Mouse (Mus musculus) midbrain, embryonic 13.5 days (tissue): Measurements from ENCODE around the gene Ikzf2. TPM values are rescaled to one million over a fixed set of nuclear protein-coding genes. Genes with fewer than 3 reads are reported as not detected.

Experiments
- ATAC-seq: fragments of 200-750 bp; cut with Nextera tagmentation; 2 replicates; pipeline ENCODE4 v1.8.0; 2017; ENCODE audit warnings: mild to moderate bottlenecking, moderate TSS enrichment, moderate library complexity
- H3K27ac ChIP-seq: fragments of 300-500 bp; sonication (generic); 2 replicates; pipeline ENCODE4 v1.5.1; 2015; ENCODE audit warnings: inconsistent platforms, mild to moderate bottlenecking, moderate library complexity
- H3K27me3 ChIP-seq: fragments of 300-500 bp; sonication (generic); 2 replicates; pipeline ENCODE4 v1.6.1; 2015; ENCODE audit warnings: mild to moderate bottlenecking, inconsistent platforms
- H3K36me3 ChIP-seq: fragments of 300-500 bp; sonication (generic); 2 replicates; pipeline ENCODE4 v1.6.1; 2015; ENCODE audit warnings: mild to moderate bottlenecking, inconsistent platforms
- H3K4me1 ChIP-seq: fragments of 300-500 bp; sonication (generic); replicated peaks from 2 replicates; pipeline ENCODE4 v1.6.1; 2015; ENCODE audit warnings: inconsistent platforms
- H3K4me2 ChIP-seq: fragments of 300-500 bp; sonication (generic); replicated peaks from 2 replicates; pipeline ENCODE4 v1.6.1; 2015; ENCODE audit warnings: moderate library complexity, mild to moderate bottlenecking, inconsistent platforms
- H3K4me3 ChIP-seq: fragments of 300-500 bp; sonication (generic); replicated peaks from 2 replicates; pipeline ENCODE4 v1.5.1; 2015; ENCODE audit warnings: mild to moderate bottlenecking, inconsistent platforms
- H3K9ac ChIP-seq: fragments of 300-500 bp; sonication (generic); replicated peaks from 2 replicates; pipeline ENCODE4 v1.6.1; 2015; ENCODE audit warnings: mild to moderate bottlenecking, inconsistent platforms
- H3K9me3 ChIP-seq: fragments of 300-500 bp; sonication (generic); 2 replicates; pipeline ENCODE4 v1.6.1; 2016; ENCODE audit warnings: mild to moderate bottlenecking, inconsistent platforms
- WGBS: fragments of 180-500 bp; shearing (Covaris S2); methylation state at CpG from one replicate; pipeline ENCODE4 v1.1.7; 2015; 5-methylcytosine and 5-hydroxymethylcytosine counted together
- polyA plus RNA-seq: library from polyadenylated mRNA; unstranded; fragments of >200 nt; fragmentation: Nextera tagmentation; extraction: Ambion mirVana; gene quantifications from 2 replicates; pipeline ENCODE4 v1.2.1, GENCODE M21; 2015

The Ikzf2 gene
- polyA plus RNA-seq, 1 experiment from 2014 or later = 5.5 TPM

DNA sequence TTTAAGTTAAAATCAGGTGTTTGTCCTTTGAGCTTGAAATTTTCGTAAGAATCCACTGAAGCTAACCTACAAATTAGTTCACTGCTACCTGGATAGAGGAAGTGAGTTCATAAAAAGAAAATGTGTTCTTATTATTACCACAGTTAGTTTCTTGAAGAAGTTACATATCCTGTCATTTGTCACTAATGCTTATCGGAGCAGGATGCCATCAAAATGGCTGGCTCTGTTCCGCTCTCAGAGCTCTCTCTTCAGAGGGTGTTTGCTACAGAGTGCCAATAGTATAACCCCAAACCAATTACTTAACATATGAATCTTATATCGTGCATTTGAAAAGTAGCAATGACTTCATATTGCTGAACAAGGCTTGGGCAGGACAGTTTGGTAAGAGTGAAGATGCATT, 108.1 kb downstream of the Ikzf2 start:
- H3K27me3 ChIP-seq = no peaks in the 10 kb centered on the region
- ATAC-seq = no peak
- H3K36me3 ChIP-seq = no peaks in the 10 kb centered on the region
- no peaks in the 10 kb centered on the region for H3K4me1 ChIP-seq
- 92% methylated on average over 4 of the region's 4 CpGs for WGBS
- no peaks in the 10 kb centered on the region for H3K9me3 ChIP-seq
- no peak overlapping the region for H3K27ac ChIP-seq
- H3K4me2 ChIP-seq = no peak overlapping the region
- no peak overlapping the region for H3K9ac ChIP-seq
- H3K4me3 ChIP-seq = no peak overlapping the region

DNA sequence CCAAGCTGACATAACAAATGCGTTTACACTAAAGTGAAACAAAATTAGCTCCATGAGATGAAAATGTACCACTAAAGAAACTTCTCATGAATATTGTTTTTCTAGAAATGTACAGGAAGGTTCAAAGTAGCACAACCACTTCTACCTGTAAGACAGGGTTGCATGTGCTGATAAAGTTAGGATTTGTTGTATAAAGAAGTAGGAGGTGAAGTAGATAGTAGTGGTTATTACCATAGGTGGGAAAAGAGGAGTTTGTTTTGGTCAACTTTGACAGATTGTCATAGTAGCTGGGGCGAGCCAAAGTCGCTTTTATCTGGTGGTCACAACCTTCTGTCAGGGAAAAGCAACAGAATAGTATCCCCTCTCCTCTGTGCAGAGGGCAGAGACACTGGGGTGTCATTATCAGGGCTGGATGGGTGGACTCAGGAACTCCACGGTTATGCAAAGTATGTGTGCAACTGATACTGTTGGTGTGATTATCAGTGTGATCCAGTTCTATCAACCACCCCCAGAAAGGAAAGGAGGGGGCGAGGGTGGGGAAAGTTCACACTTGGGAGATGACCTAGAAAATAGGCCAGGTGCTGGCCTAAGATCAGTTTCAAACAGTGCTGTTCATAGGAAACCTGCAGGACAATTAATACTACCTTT, 127.5 kb downstream of the Ikzf2 start:
- Histone ChIP-seq H3K27ac (no peak overlapping the region), H3K9ac (no peak overlapping the region), H3K4me1 (no peaks in the 10 kb centered on the region), H3K9me3 (no peaks in the 10 kb centered on the region), H3K4me3 (no peak overlapping the region), H3K27me3 (no peaks in the 10 kb centered on the region), H3K36me3 (no peaks in the 10 kb centered on the region), H3K4me2 (no peak overlapping the region)
- 90% methylated on average over 5 of the region's 5 CpGs for WGBS
- no peak for ATAC-seq

GRCm38 (mm10) chr1:69555636-69556151, 131.4 kb downstream of the Ikzf2 start:
- Histone ChIP-seq H3K4me2 (no peak overlapping the region), H3K4me3 (no peak overlapping the region), H3K27me3 (no peaks in the 10 kb centered on the region), H3K9ac (no peak overlapping the region), H3K27ac (no peak overlapping the region), H3K36me3 (no peaks in the 10 kb centered on the region), H3K9me3 (no peaks in the 10 kb centered on the region), H3K4me1 (no peaks in the 10 kb centered on the region)
- 91% methylated on average over 5 of the region's 5 CpGs for WGBS
- ATAC-seq = no peak

GRCm38 (mm10) chr1:69549987-69550386, 137.1 kb downstream of the Ikzf2 start:
- H3K9me3 ChIP-seq = no peaks in the 10 kb centered on the region
- no peak overlapping the region for H3K27ac ChIP-seq
- H3K4me3 ChIP-seq = no peak overlapping the region
- no peaks in the 10 kb centered on the region for H3K27me3 ChIP-seq
- WGBS = 95% methylated on average over 4 of the region's 4 CpGs
- no peaks in the 10 kb centered on the region for H3K4me1 ChIP-seq
- no peak overlapping the region for H3K4me2 ChIP-seq
- no peak overlapping the region for H3K9ac ChIP-seq
- H3K36me3 ChIP-seq = no peaks in the 10 kb centered on the region
- no peak for ATAC-seq

DNA sequence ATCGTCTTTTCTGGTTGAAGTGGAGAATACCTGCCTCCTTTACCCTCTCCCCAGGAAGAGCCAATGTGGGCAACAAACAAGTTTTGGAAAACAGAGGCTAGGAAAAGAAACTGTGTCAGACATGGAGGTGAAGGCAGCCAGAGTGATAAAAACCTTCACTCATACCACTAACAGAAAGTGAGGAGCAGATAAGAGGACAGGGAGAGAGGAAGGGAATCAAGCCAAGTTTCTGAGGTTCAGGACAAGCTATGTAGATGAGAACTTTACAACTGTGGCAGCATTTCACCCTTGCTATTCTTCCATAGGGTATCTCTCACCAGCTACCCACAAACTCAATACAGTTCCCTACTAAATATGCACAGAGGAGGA, 141.2 kb downstream of the Ikzf2 start:
- Histone ChIP-seq H3K36me3 (no peaks in the 10 kb centered on the region), H3K27me3 (no peaks in the 10 kb centered on the region), H3K9ac (no peak overlapping the region), H3K27ac (no peak overlapping the region), H3K4me3 (no peak overlapping the region), H3K4me2 (no peak overlapping the region), H3K4me1 (no peaks in the 10 kb centered on the region), H3K9me3 (no peaks in the 10 kb centered on the region)
- 98% methylated on average over 1 of the region's 1 CpGs for WGBS
- no peak for ATAC-seq

- H3K4me1 ChIP-seq = no peaks in the 10 kb centered on the region
- no peak overlapping the region for H3K9ac ChIP-seq
- no peaks in the 10 kb centered on the region for H3K36me3 ChIP-seq
- H3K27ac ChIP-seq = no peak overlapping the region
- H3K27me3 ChIP-seq = no peaks in the 10 kb centered on the region
- no peak overlapping the region for H3K4me2 ChIP-seq
- H3K4me3 ChIP-seq = no peak overlapping the region
- 94% methylated on average over 8 of the region's 8 CpGs for WGBS
- H3K9me3 ChIP-seq = no peaks in the 10 kb centered on the region
- no peak for ATAC-seq
Observed at GRCm38 (mm10) chr1:69545217-69545884, 141.7 kb downstream of the Ikzf2 start.

DNA sequence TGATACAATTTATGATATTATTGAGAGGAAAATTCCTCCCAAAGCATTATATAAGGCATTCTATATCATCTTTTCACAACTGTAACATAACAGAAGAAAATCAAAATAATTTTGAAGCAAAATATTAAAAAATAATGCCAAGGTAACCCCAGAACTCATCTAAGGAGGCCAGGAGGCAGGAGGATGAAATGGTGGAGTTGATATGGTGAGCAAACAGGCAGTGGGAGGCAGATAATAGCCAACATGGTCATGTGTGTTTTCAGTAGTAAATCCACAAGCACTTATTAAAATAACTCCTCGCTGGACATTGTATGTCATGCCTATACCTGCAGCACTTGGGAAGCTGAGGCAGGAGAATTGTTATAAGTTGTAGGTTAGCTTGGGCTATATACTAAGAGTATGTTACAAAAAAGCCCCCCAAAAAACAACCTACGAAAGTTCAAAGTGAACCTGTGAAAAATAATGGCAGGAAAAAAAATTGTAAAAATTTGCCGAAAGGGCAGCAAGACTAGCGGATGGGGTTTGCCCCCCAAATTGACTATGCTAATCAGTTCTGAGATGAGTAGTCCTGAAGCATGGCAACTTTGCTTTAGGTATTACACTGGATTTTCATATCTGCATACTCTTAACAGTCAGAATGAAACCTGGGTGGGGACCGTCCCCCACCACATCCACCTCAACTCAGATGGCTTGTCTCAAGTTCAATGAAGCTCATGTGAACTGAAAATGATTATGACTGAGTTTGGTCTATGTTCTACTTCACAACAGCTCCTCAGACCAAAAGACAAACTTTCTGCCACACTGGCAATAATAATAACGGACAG, 143.1 kb downstream of the Ikzf2 start:
- WGBS = 96% methylated on average over 6 of the region's 6 CpGs
- H3K36me3 ChIP-seq = no peaks in the 10 kb centered on the region

DNA sequence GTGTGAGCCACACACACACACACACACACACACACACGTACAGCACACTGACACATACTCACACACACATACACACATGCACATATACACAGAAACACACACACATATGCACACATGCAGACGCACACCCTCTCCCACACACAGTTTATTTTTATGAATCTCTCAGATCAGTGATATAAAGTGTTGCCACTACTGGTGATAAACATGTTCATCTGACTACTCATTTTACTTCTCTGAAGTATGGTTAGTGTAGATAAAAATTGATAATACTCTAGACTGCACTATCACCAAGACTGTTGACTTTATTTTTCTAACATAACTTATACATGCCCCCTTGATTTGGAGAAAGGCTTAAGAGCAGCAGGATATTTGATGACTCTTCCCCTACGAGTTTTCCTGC, 144.5 kb downstream of the Ikzf2 start:
- Histone ChIP-seq H3K27me3 (no peaks in the 10 kb centered on the region), H3K4me3 (no peak overlapping the region), H3K4me1 (peaks cover 5% of the 10 kb centered on the region), H3K27ac (no peak overlapping the region), H3K9ac (no peak overlapping the region), H3K4me2 (no peak overlapping the region), H3K9me3 (no peaks in the 10 kb centered on the region), H3K36me3 (0 out of 2 replicates have a peak, but pooled peaks cover 4% of the 10 kb centered on the region)
- no peak for ATAC-seq
- 93% methylated on average over 3 of the region's 3 CpGs for WGBS

More for the DNA sequence above, 143.1 kb downstream of the Ikzf2 start:
- no peaks in the 10 kb centered on the region for H3K4me1 ChIP-seq
- no peak overlapping the region for H3K9ac ChIP-seq
- H3K27me3 ChIP-seq = no peaks in the 10 kb centered on the region
- no peak overlapping the region for H3K4me3 ChIP-seq
- no peak overlapping the region for H3K27ac ChIP-seq
- H3K9me3 ChIP-seq = no peaks in the 10 kb centered on the region
- H3K4me2 ChIP-seq = no peak overlapping the region
- no peak for ATAC-seq

- H3K27ac ChIP-seq = no peak overlapping the region
- H3K4me2 ChIP-seq = no peak overlapping the region
- H3K9ac ChIP-seq = no peak overlapping the region
- H3K4me3 ChIP-seq = no peak overlapping the region
- no peaks in the 10 kb centered on the region for H3K9me3 ChIP-seq
- no peak for ATAC-seq
- 30% methylated on average over 7 of the region's 7 CpGs for WGBS
- no peaks in the 10 kb centered on the region for H3K27me3 ChIP-seq
- 0 out of 2 replicates have a peak, but pooled peaks cover 4% of the 10 kb centered on the region for H3K36me3 ChIP-seq
- H3K4me1 ChIP-seq = peaks cover 5% of the 10 kb centered on the region
Observed at GRCm38 (mm10) chr1:69538663-69539062, 148.4 kb downstream of the Ikzf2 start.

- H3K4me1 ChIP-seq = peaks cover 5% of the 10 kb centered on the region
- no peak overlapping the region for H3K9ac ChIP-seq
- H3K36me3 ChIP-seq = 0 out of 2 replicates have a peak, but pooled peaks cover 4% of the 10 kb centered on the region
- H3K9me3 ChIP-seq = no peaks in the 10 kb centered on the region
- H3K4me3 ChIP-seq = no peak overlapping the region
- 63% methylated on average over 3 of the region's 3 CpGs for WGBS
- no peaks in the 10 kb centered on the region for H3K27me3 ChIP-seq
- H3K27ac ChIP-seq = no peak overlapping the region
- no peak for ATAC-seq
- H3K4me2 ChIP-seq = no peak overlapping the region
Observed at GRCm38 (mm10) chr1:69537619-69538018, 149.4 kb downstream of the Ikzf2 start.

GRCm38 (mm10) chr1:69535507-69535906, 151.5 kb downstream of the Ikzf2 start:
- no peak for ATAC-seq
- WGBS = 73% methylated on average over 4 of the region's 4 CpGs
- Histone ChIP-seq H3K9me3 (no peaks in the 10 kb centered on the region), H3K27me3 (no peaks in the 10 kb centered on the region), H3K9ac (no peak overlapping the region), H3K4me1 (peaks cover 5% of the 10 kb centered on the region), H3K27ac (no peak overlapping the region), H3K4me3 (no peak overlapping the region), H3K4me2 (no peak overlapping the region), H3K36me3 (0 out of 2 replicates have a peak, but pooled peaks cover 4% of the 10 kb centered on the region)

- Histone ChIP-seq H3K4me1 (no peaks in the 10 kb centered on the region), H3K9ac (no peak overlapping the region), H3K4me3 (no peak overlapping the region), H3K4me2 (no peak overlapping the region), H3K27ac (no peak overlapping the region), H3K36me3 (no peaks in the 10 kb centered on the region), H3K27me3 (no peaks in the 10 kb centered on the region), H3K9me3 (no peaks in the 10 kb centered on the region)
- WGBS = 93% methylated on average over 10 of the region's 10 CpGs
- ATAC-seq = no peak
Observed at GRCm38 (mm10) chr1:69533048-69533447, 154.0 kb downstream of the Ikzf2 start.
